Mouse (Mus musculus) neural tube, embryonic 12.5 days (tissue): ENCODE data around the gene Psme3. TPM values are rescaled to one million over a fixed set of nuclear protein-coding genes. Genes with fewer than 3 reads are reported as not detected.

Experiments
- ATAC-seq: fragments of 200-750 bp; cut with Nextera tagmentation; 2 replicates; pipeline ENCODE4 v1.8.0; 2017; ENCODE audit warnings: low read depth, mild to moderate bottlenecking, moderate TSS enrichment, moderate library complexity; ENCODE audit not compliant: low FRiP score
- H3K27ac ChIP-seq: fragments of 300-500 bp; sonication (generic); 2 replicates; pipeline ENCODE4 v1.5.1; 2016
- H3K27me3 ChIP-seq: fragments of 300-500 bp; sonication (generic); replicated peaks from 2 replicates; pipeline ENCODE4 v1.6.1; 2016; ENCODE audit warnings: mild to moderate bottlenecking
- H3K36me3 ChIP-seq: fragments of 300-500 bp; sonication (generic); 2 replicates; pipeline ENCODE4 v1.6.1; 2016; ENCODE audit warnings: mild to moderate bottlenecking
- H3K4me1 ChIP-seq: fragments of 300-500 bp; sonication (generic); 2 replicates; pipeline ENCODE4 v1.6.1; 2016
- H3K4me2 ChIP-seq: fragments of 300-500 bp; sonication (generic); replicated peaks from 2 replicates; pipeline ENCODE4 v1.6.1; 2016; ENCODE audit warnings: mild to moderate bottlenecking
- H3K4me3 ChIP-seq: fragments of 300-500 bp; sonication (generic); 2 replicates; pipeline ENCODE4 v1.5.1; 2016
- H3K9ac ChIP-seq: fragments of 300-500 bp; sonication (generic); 2 replicates; pipeline ENCODE4 v1.6.1; 2016; ENCODE audit warnings: mild to moderate bottlenecking
- H3K9me3 ChIP-seq: fragments of 300-500 bp; sonication (generic); 2 replicates; pipeline ENCODE4 v1.6.1; 2016; ENCODE audit warnings: mild to moderate bottlenecking
- WGBS: fragments of 180-500 bp; shearing (Covaris S2); methylation state at CpG from one replicate; pipeline ENCODE4 v1.1.7; 2016; 5-methylcytosine and 5-hydroxymethylcytosine counted together
- polyA plus RNA-seq: library from polyadenylated mRNA; unstranded; fragments of >200 nt; fragmentation: Nextera tagmentation; extraction: Ambion mirVana; gene quantifications from 2 replicates; pipeline ENCODE4 v1.2.1, GENCODE M21; 2016

The Psme3 gene
- polyA plus RNA-seq, 1 experiment from 2014 or later, result 168 TPM

- H3K36me3 ChIP-seq, result no peaks in the 10 kb centered on the region
- no peaks in the 10 kb centered on the region for H3K27me3 ChIP-seq
- WGBS, result 0% methylated on average over 9 of the region's 9 CpGs
- no peak overlapping the region for H3K27ac ChIP-seq
- ATAC-seq, result peak; percentile 86
- H3K9ac ChIP-seq, result 0 out of 2 replicates have a peak overlapping the region, but pooled peaks have one; percentile 23
- H3K9me3 ChIP-seq, result no peaks in the 10 kb centered on the region
- H3K4me3 ChIP-seq, result peak overlapping the region; percentile 30
- H3K4me1 ChIP-seq, result peaks cover 22% of the 10 kb centered on the region
- H3K4me2 ChIP-seq, result peak overlapping the region; percentile 69
Observed at GRCm38 (mm10) chr11:101338123-101338760, 22.2 kb downstream of the Psme3 start.

GRCm38 (mm10) chr11:101347083-101347775 lies 31.2 kb downstream of the Psme3 start:
- WGBS, result 71% methylated on average over 10 of the region's 10 CpGs
- H3K4me1 ChIP-seq, result no peaks in the 10 kb centered on the region
- ATAC-seq, result no peak
- no peak overlapping the region for H3K27ac ChIP-seq
- no peak overlapping the region for H3K9ac ChIP-seq
- H3K27me3 ChIP-seq, result no peaks in the 10 kb centered on the region
- H3K4me3 ChIP-seq, result no peak overlapping the region
- no peaks in the 10 kb centered on the region for H3K9me3 ChIP-seq
- H3K36me3 ChIP-seq, result no peaks in the 10 kb centered on the region
- H3K4me2 ChIP-seq, result no peak overlapping the region

GRCm38 (mm10) chr11:101348774-101349173 lies 32.8 kb downstream of the Psme3 start:
- H3K4me3 ChIP-seq, result no peak overlapping the region
- H3K4me2 ChIP-seq, result no peak overlapping the region
- no peaks in the 10 kb centered on the region for H3K9me3 ChIP-seq
- no peak for ATAC-seq
- no peak overlapping the region for H3K27ac ChIP-seq
- no peaks in the 10 kb centered on the region for H3K36me3 ChIP-seq
- H3K4me1 ChIP-seq, result no peaks in the 10 kb centered on the region
- no peak overlapping the region for H3K9ac ChIP-seq
- WGBS, result 79% methylated on average over 7 of the region's 7 CpGs
- H3K27me3 ChIP-seq, result no peaks in the 10 kb centered on the region

- no peaks in the 10 kb centered on the region for H3K4me1 ChIP-seq
- H3K36me3 ChIP-seq, result no peaks in the 10 kb centered on the region
- no peak overlapping the region for H3K27ac ChIP-seq
- 81% methylated on average over 3 of the region's 3 CpGs for WGBS
- no peaks in the 10 kb centered on the region for H3K27me3 ChIP-seq
- no peak overlapping the region for H3K9ac ChIP-seq
- ATAC-seq, result no peak
- H3K9me3 ChIP-seq, result no peaks in the 10 kb centered on the region
- no peak overlapping the region for H3K4me2 ChIP-seq
- H3K4me3 ChIP-seq, result no peak overlapping the region
Observed at GRCm38 (mm10) chr11:101349216-101349615, 33.2 kb downstream of the Psme3 start.

DNA sequence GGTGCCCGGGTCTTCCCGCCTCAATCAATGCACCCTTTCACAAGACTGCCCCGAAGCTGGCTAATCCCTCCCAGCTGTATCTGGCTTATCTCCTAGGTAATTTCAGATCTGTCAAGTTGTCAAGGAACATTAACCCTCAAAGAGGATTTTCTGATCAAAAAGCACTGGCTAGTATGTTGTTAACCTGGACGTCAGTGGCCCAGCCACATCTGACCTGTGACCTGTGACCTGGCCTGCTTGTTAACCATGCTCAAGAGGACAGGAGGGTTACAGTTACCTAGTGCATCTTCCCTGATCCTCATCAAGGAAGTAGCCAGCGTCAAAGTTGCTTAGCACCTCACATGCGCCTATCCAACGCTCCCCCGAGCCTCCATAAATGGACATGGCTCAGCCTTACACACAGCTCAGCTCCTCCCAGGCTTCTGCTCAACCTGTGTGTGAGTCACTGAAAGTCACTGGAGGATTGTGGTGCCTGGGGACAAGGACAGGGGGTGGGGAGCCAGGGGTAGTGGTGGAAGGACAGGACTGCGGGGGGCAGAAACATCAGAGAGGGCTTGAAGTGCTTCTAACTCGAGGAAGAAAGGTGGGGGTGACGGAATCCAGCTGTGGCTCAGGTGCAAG lies 35.2 kb downstream of the Psme3 start:
- WGBS, result 74% methylated on average over 11 of the region's 11 CpGs
- Histone ChIP-seq H3K9me3 (no peaks in the 10 kb centered on the region), H3K4me1 (no peaks in the 10 kb centered on the region), H3K36me3 (no peaks in the 10 kb centered on the region), H3K4me2 (no peak overlapping the region), H3K9ac (no peak overlapping the region), H3K27ac (no peak overlapping the region), H3K4me3 (no peak overlapping the region), H3K27me3 (no peaks in the 10 kb centered on the region)
- no peak for ATAC-seq

- no peaks in the 10 kb centered on the region for H3K27me3 ChIP-seq
- 79% methylated on average over 3 of the region's 3 CpGs for WGBS
- H3K4me3 ChIP-seq, result no peak overlapping the region
- H3K9ac ChIP-seq, result no peak overlapping the region
- no peaks in the 10 kb centered on the region for H3K4me1 ChIP-seq
- no peaks in the 10 kb centered on the region for H3K36me3 ChIP-seq
- no peak for ATAC-seq
- H3K27ac ChIP-seq, result no peak overlapping the region
- no peak overlapping the region for H3K4me2 ChIP-seq
- H3K9me3 ChIP-seq, result no peaks in the 10 kb centered on the region
Observed at GRCm38 (mm10) chr11:101351721-101352111, 35.7 kb downstream of the Psme3 start.

GRCm38 (mm10) chr11:101353436-101353835 lies 37.4 kb downstream of the Psme3 start:
- no peaks in the 10 kb centered on the region for H3K36me3 ChIP-seq
- H3K4me1 ChIP-seq, result no peaks in the 10 kb centered on the region
- no peak overlapping the region for H3K9ac ChIP-seq
- H3K27me3 ChIP-seq, result no peaks in the 10 kb centered on the region
- 91% methylated on average over 12 of the region's 12 CpGs for WGBS
- ATAC-seq, result no peak
- H3K4me3 ChIP-seq, result no peak overlapping the region
- no peaks in the 10 kb centered on the region for H3K9me3 ChIP-seq
- H3K27ac ChIP-seq, result no peak overlapping the region
- H3K4me2 ChIP-seq, result no peak overlapping the region

- 83% methylated on average over 5 of the region's 5 CpGs for WGBS
- ATAC-seq, result no peak
- H3K9ac ChIP-seq, result no peak overlapping the region
Observed at GRCm38 (mm10) chr11:101354438-101355010, 38.5 kb downstream of the Psme3 start.

DNA sequence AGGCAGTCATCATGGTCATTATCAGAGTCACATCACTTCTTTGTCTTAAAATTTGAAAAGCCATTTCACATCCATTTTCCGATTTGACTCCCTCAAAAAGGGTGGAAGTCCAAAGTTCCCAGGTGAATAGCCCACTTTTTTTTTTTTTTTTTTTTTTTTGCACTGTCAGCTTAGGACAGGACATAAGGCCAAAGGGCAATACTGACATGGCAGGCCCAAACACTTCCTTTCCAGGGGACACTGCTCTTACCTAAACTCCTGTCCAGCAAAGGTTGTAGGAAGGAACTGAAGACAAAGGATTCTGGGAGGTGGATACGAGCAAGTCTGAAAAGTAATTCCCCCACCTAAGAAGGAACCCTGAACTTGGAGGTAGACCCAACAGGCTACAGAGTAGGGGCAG lies 39.9 kb downstream of the Psme3 start:
- no peaks in the 10 kb centered on the region for H3K4me1 ChIP-seq
- H3K36me3 ChIP-seq, result no peaks in the 10 kb centered on the region
- H3K4me3 ChIP-seq, result no peak overlapping the region
- no peaks in the 10 kb centered on the region for H3K27me3 ChIP-seq
- no peak overlapping the region for H3K4me2 ChIP-seq
- no peak overlapping the region for H3K9ac ChIP-seq
- ATAC-seq, result no peak
- no peaks in the 10 kb centered on the region for H3K9me3 ChIP-seq
- WGBS, result 93% methylated on average over 2 of the region's 2 CpGs
- H3K27ac ChIP-seq, result no peak overlapping the region

More at GRCm38 (mm10) chr11:101354438-101355010, 38.5 kb downstream of the Psme3 start:
- no peak overlapping the region for H3K4me3 ChIP-seq
- H3K27ac ChIP-seq, result no peak overlapping the region
- no peaks in the 10 kb centered on the region for H3K9me3 ChIP-seq
- no peaks in the 10 kb centered on the region for H3K36me3 ChIP-seq
- no peak overlapping the region for H3K4me2 ChIP-seq
- H3K27me3 ChIP-seq, result no peaks in the 10 kb centered on the region
- H3K4me1 ChIP-seq, result no peaks in the 10 kb centered on the region

- no peaks in the 10 kb centered on the region for H3K9me3 ChIP-seq
- H3K27ac ChIP-seq, result no peak overlapping the region
- no peak overlapping the region for H3K9ac ChIP-seq
- H3K4me1 ChIP-seq, result no peaks in the 10 kb centered on the region
- ATAC-seq, result no peak
- WGBS, result 86% methylated on average over 3 of the region's 3 CpGs
- H3K4me3 ChIP-seq, result no peak overlapping the region
- H3K36me3 ChIP-seq, result no peaks in the 10 kb centered on the region
- H3K27me3 ChIP-seq, result no peaks in the 10 kb centered on the region
- no peak overlapping the region for H3K4me2 ChIP-seq
Observed at GRCm38 (mm10) chr11:101357505-101358182, 41.6 kb downstream of the Psme3 start.

DNA sequence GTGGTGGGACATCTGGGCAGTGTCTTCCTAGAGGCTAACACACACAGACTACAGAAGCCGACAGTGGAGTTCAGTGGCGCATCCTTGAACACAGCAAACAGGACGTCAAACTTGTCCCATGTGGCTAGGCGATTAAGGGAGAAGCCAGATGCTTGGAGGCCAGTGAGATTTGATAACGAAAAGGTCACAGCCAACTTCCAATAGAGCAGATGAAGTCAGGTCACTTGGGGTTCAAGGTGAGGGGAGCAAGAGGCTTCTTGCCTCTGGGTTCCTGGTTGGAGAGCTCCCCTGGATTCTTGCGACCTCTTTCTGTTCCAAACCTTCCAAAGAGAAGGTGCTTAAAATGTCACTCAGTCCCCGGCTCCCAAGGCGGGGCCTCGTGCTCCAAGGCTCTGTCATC lies 43.8 kb downstream of the Psme3 start:
- 71% methylated on average over 9 of the region's 9 CpGs for WGBS
- H3K9me3 ChIP-seq, result no peaks in the 10 kb centered on the region
- ATAC-seq, result no peak
- no peak overlapping the region for H3K4me2 ChIP-seq
- H3K36me3 ChIP-seq, result no peaks in the 10 kb centered on the region
- H3K27me3 ChIP-seq, result no peaks in the 10 kb centered on the region
- no peaks in the 10 kb centered on the region for H3K4me1 ChIP-seq
- H3K4me3 ChIP-seq, result no peak overlapping the region
- H3K9ac ChIP-seq, result no peak overlapping the region
- no peak overlapping the region for H3K27ac ChIP-seq

DNA sequence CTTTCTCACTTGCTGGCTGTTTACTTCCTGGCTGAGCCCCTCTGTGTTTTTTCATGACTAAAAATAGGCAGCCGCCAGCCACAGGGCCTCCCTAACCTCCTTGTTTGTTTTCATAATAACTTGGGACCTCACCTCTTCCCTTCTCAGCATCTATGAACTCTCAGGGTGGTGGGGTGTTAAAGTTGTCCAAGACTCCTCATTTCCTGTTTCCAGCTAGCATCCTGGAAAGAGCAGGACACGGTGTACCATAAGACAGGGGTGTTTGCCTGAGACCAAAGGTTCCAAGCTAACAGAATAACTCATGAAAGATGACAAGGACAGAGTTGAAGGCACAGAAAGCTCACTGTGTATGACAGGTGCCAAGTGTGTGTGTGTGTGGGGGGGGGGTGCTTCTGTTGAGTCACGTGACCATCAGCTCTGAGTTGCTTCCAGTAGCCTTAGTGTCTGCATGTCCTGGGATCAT lies 44.7 kb downstream of the Psme3 start:
- 65% methylated on average over 3 of the region's 3 CpGs for WGBS
- Histone ChIP-seq H3K27ac (no peak overlapping the region), H3K4me3 (no peak overlapping the region), H3K4me2 (no peak overlapping the region), H3K9ac (no peak overlapping the region), H3K9me3 (no peaks in the 10 kb centered on the region), H3K27me3 (no peaks in the 10 kb centered on the region), H3K4me1 (no peaks in the 10 kb centered on the region), H3K36me3 (no peaks in the 10 kb centered on the region)
- ATAC-seq, result no peak
